Mouse (Mus musculus): ENCODE data around the gene Sort1. TPM values are rescaled to one million over a fixed set of nuclear protein-coding genes. Genes with fewer than 3 reads are reported as not detected.

Sort1 gene
- polyA plus RNA-seq, 1 experiment from 2014 or later: 5.4 TPM

DNA sequence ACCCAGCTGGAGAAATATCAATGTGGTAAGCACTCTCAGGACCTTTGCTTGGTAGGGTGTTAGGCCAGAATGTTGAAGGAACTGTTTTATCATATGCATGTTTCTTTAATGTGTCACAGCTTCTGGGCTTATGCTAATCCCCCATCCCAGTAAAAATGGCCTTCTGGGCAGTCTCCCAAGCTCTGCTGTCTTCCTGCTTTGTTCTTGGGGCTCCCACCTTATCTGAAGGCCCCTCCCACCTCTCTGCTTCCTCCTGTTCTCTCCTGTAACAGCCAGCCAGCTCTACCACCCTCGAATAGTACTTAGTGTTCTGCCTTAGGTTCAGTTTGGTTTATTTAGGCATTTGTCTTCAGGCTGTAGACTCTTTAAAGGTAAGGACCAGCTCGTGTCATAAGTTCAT lies 10.5 kb downstream of the Sort1 start:
- Histone ChIP-seq H3K4me2 (ENCODE audit: low read depth, low read length) (peak overlapping the region; percentile 24), H3K36me3 (ENCODE audit: control insufficient read depth, insufficient read depth) (no peaks in the 10 kb centered on the region), H3K9me3 (replicated peaks; ENCODE audit: control insufficient read depth, low read length) (no peaks in the 10 kb centered on the region), H3K4me1 (ENCODE audit: control insufficient read depth, insufficient read depth, low read length) (peaks cover 65% of the 10 kb centered on the region), H3K27ac (ENCODE audit: low read length) (peak overlapping the region; percentile 79), H3K9ac (ENCODE audit: low read length) (no peak overlapping the region), H3K4me3 (ENCODE audit: low read length) (no peak overlapping the region), H3K27me3 (ENCODE audit: control insufficient read depth, insufficient read depth, low read length) (no peaks in the 10 kb centered on the region)
- ATAC-seq (replicated peaks; ENCODE audit: extremely low read depth, insufficient read depth, low FRiP score): peak; percentile 61; the same call in 1 of the 2 replicates
- WGBS: 13% methylated on average over 2 of the region's 2 CpGs

DNA sequence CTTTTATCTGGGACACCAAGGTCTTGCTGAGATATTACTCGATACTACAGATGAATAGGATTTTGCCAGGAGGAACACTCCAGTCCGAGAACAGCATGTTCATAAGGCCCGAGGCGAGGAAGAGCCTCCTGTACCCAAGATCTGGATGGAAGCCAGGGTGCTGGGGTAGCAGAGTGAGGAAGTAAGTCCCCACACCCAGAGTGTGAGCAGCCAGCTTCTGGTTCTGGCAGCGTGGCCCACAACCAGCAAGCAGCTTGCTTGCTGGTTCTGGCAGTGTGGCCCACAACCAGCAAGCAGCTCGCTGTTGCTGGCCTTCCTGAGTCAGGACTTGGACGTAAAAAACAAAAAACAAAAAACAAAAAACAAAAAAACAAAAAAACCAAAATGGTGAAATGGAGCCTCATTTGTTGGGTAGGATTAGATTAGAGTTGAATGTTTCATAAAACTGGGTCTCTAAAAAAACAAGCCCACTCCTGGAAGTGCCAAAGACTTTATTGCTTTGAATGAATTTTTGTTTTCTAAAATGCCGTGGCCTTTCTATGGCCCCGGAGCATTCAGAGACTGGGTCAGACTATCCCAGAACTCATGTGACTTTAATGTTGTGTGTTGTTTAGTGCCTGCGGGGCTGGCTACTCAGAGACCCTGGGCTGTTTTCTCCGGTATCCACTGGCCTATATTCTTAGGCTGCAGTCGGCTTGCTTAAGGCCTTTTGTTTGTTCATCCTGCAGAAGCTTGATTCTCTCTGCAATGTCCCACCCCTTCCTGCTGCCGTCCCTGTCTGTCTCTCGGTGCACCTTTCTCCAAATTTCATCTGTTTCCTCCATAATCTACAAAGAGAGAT lies 11.7 kb downstream of the Sort1 start:
- no peak overlapping the region; the same call in 1 of the 2 replicates for H3K4me3 ChIP-seq (ENCODE audit: low read length)
- peak overlapping the region; percentile 79 for H3K27ac ChIP-seq (ENCODE audit: low read length)
- no peaks in the 10 kb centered on the region for H3K36me3 ChIP-seq (ENCODE audit: control insufficient read depth, insufficient read depth)
- H3K4me1 ChIP-seq (ENCODE audit: control insufficient read depth, insufficient read depth, low read length): peaks cover 55% of the 10 kb centered on the region
- no peaks in the 10 kb centered on the region for H3K27me3 ChIP-seq (ENCODE audit: control insufficient read depth, insufficient read depth, low read length)
- 28% methylated on average over 14 of the region's 14 CpGs for WGBS
- no peaks in the 10 kb centered on the region for H3K9me3 ChIP-seq (replicated peaks; ENCODE audit: control insufficient read depth, low read length)
- H3K4me2 ChIP-seq (ENCODE audit: low read depth, low read length): peak overlapping the region; percentile 60
- ATAC-seq (replicated peaks; ENCODE audit: extremely low read depth, insufficient read depth, low FRiP score): no peak
- H3K9ac ChIP-seq (ENCODE audit: low read length): peak overlapping the region; percentile 56

- H3K36me3 ChIP-seq (ENCODE audit: control insufficient read depth, insufficient read depth): no peaks in the 10 kb centered on the region
- WGBS: 8% methylated on average over 14 of the region's 14 CpGs
- peak overlapping the region; percentile 56 for H3K9ac ChIP-seq (ENCODE audit: low read length)
- H3K4me1 ChIP-seq (ENCODE audit: control insufficient read depth, insufficient read depth, low read length): peaks cover 50% of the 10 kb centered on the region
- peak overlapping the region; percentile 21; the same call in 1 of the 2 replicates for H3K4me3 ChIP-seq (ENCODE audit: low read length)
- H3K27ac ChIP-seq (ENCODE audit: low read length): peak overlapping the region; percentile 79
- H3K9me3 ChIP-seq (replicated peaks; ENCODE audit: control insufficient read depth, low read length): no peaks in the 10 kb centered on the region
- no peaks in the 10 kb centered on the region for H3K27me3 ChIP-seq (ENCODE audit: control insufficient read depth, insufficient read depth, low read length)
- peak overlapping the region; percentile 60 for H3K4me2 ChIP-seq (ENCODE audit: low read depth, low read length)
- peak; percentile 69 for ATAC-seq (replicated peaks; ENCODE audit: extremely low read depth, insufficient read depth, low FRiP score)
These were observed 12.6 kb downstream of the Sort1 start for GRCm38 (mm10) chr3:108296220-108297049.

DNA sequence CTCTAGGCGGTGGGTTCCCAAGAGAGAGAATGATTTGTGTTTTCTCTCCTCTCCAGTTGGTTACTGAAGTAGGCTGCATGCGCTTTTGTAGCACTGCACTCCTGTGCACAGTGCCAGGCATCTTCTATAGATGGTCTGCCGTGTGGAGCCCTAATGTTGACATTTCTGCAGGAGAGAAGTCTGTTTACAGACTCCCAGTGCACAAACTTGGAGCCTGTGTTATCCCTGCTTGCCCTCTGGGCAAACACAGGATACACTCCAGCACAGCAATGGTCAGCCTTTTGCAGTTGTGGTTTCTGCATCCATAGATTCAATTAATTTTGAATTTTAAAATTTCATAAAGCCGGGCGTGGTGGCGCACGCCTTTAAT lies 13.2 kb downstream of the Sort1 start:
- Histone ChIP-seq H3K27ac (ENCODE audit: low read length) (peak overlapping the region; percentile 79), H3K36me3 (ENCODE audit: control insufficient read depth, insufficient read depth) (no peaks in the 10 kb centered on the region), H3K27me3 (ENCODE audit: control insufficient read depth, insufficient read depth, low read length) (no peaks in the 10 kb centered on the region), H3K9ac (ENCODE audit: low read length) (0 out of 2 replicates have a peak overlapping the region, but pooled peaks have one; percentile 4), H3K4me1 (ENCODE audit: control insufficient read depth, insufficient read depth, low read length) (peaks cover 46% of the 10 kb centered on the region), H3K4me3 (ENCODE audit: low read length) (no peak overlapping the region), H3K4me2 (ENCODE audit: low read depth, low read length) (peak overlapping the region; percentile 60), H3K9me3 (replicated peaks; ENCODE audit: control insufficient read depth, low read length) (no peaks in the 10 kb centered on the region)
- no peak for ATAC-seq (replicated peaks; ENCODE audit: extremely low read depth, insufficient read depth, low FRiP score)
- WGBS: 66% methylated on average over 7 of the region's 7 CpGs

DNA sequence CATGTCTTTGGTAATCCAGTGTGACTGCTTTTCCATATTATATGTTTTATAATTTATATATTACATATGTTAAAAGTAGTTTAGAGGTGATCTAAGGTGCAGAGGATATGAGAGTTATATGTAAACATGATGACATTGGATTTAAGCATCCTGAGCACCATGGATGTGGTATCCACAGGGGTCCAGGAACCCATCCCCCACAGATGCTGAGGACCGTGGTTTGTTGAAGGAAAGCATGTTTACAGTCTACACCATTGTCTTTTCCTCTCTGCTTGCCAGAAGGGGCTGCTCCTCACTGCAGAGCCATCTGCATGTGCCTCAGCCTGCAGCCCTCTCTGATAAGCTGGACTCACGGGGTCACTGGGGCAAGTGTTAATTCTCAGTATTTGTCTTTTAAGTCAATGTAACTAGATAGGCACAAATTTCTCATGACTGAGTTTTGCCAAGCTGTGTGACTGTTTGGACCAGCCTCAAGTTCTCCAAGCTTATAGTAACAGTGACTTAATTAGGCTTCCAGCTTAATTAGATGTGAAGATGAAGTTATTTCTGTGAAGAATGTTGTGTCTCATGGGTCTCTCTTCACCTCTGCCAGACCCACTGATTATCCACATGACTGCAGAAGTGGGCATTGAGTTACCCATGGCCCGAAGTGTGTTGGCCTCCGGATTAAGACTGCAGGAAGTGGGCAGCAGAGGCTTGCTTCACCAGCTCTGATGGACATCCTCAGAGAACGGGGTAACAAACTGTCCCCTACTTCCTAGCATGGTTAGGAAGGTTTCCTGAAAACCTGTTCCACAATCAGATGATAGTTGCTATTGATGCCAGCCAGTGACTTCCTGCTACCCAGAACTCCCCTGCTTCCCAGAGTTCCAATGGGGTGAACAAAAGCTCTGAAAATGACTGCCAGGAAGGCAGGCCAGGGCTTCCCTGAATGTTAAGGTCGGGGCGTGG lies 14.0 kb downstream of the Sort1 start:
- 47% methylated on average over 7 of the region's 7 CpGs for WGBS
- Histone ChIP-seq H3K4me2 (ENCODE audit: low read depth, low read length) (no peak overlapping the region), H3K27me3 (ENCODE audit: control insufficient read depth, insufficient read depth, low read length) (no peaks in the 10 kb centered on the region), H3K4me3 (ENCODE audit: low read length) (no peak overlapping the region), H3K27ac (ENCODE audit: low read length) (0 out of 2 replicates have a peak overlapping the region, but pooled peaks have one; percentile 32), H3K9ac (ENCODE audit: low read length) (no peak overlapping the region), H3K4me1 (ENCODE audit: control insufficient read depth, insufficient read depth, low read length) (peaks cover 46% of the 10 kb centered on the region), H3K36me3 (ENCODE audit: control insufficient read depth, insufficient read depth) (no peaks in the 10 kb centered on the region), H3K9me3 (replicated peaks; ENCODE audit: control insufficient read depth, low read length) (no peaks in the 10 kb centered on the region)
- ATAC-seq (replicated peaks; ENCODE audit: extremely low read depth, insufficient read depth, low FRiP score): no peak

GRCm38 (mm10) chr3:108300455-108301030 lies 16.7 kb downstream of the Sort1 start:
- Histone ChIP-seq H3K27ac (ENCODE audit: low read length) (no peak overlapping the region), H3K27me3 (ENCODE audit: control insufficient read depth, insufficient read depth, low read length) (no peaks in the 10 kb centered on the region), H3K4me3 (ENCODE audit: low read length) (no peak overlapping the region), H3K9ac (ENCODE audit: low read length) (no peak overlapping the region), H3K36me3 (ENCODE audit: control insufficient read depth, insufficient read depth) (no peaks in the 10 kb centered on the region), H3K9me3 (replicated peaks; ENCODE audit: control insufficient read depth, low read length) (no peaks in the 10 kb centered on the region), H3K4me1 (ENCODE audit: control insufficient read depth, insufficient read depth, low read length) (peaks cover 33% of the 10 kb centered on the region), H3K4me2 (ENCODE audit: low read depth, low read length) (no peak overlapping the region)
- no peak for ATAC-seq (replicated peaks; ENCODE audit: extremely low read depth, insufficient read depth, low FRiP score)
- WGBS: 78% methylated on average over 6 of the region's 6 CpGs

DNA sequence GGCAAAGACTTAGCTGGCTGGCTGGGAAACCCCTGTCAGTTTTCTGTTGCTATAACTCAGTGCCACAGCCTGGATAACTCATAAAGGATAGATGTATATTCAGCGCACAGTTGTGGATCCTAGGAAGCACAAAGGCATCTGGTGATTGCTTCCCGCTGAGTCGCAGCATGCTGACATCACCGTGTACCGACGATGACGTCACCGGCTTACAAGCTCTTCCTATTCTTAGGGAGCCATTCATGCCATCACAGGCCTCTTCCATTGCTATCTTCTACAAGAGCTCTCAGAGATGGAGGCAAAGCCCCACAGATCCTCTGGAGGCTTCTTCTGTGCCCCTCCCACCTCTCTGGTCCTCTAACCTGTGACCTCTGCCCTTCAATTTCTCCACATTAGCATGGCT lies 19.8 kb downstream of the Sort1 start:
- Histone ChIP-seq H3K4me1 (ENCODE audit: control insufficient read depth, insufficient read depth, low read length) (peaks cover 18% of the 10 kb centered on the region), H3K9ac (ENCODE audit: low read length) (no peak overlapping the region), H3K4me2 (ENCODE audit: low read depth, low read length) (no peak overlapping the region), H3K9me3 (replicated peaks; ENCODE audit: control insufficient read depth, low read length) (no peaks in the 10 kb centered on the region), H3K36me3 (ENCODE audit: control insufficient read depth, insufficient read depth) (no peaks in the 10 kb centered on the region), H3K27ac (ENCODE audit: low read length) (no peak overlapping the region), H3K4me3 (ENCODE audit: low read length) (no peak overlapping the region), H3K27me3 (ENCODE audit: control insufficient read depth, insufficient read depth, low read length) (no peaks in the 10 kb centered on the region)
- 86% methylated on average over 8 of the region's 8 CpGs for WGBS
- no peak for ATAC-seq (replicated peaks; ENCODE audit: extremely low read depth, insufficient read depth, low FRiP score)

GRCm38 (mm10) chr3:108304747-108305146 lies 20.9 kb downstream of the Sort1 start:
- no peak overlapping the region for H3K4me3 ChIP-seq (ENCODE audit: low read length)
- no peaks in the 10 kb centered on the region for H3K9me3 ChIP-seq (replicated peaks; ENCODE audit: control insufficient read depth, low read length)
- H3K36me3 ChIP-seq (ENCODE audit: control insufficient read depth, insufficient read depth): no peaks in the 10 kb centered on the region
- peaks cover 18% of the 10 kb centered on the region for H3K4me1 ChIP-seq (ENCODE audit: control insufficient read depth, insufficient read depth, low read length)
- H3K27me3 ChIP-seq (ENCODE audit: control insufficient read depth, insufficient read depth, low read length): no peaks in the 10 kb centered on the region
- H3K9ac ChIP-seq (ENCODE audit: low read length): no peak overlapping the region
- WGBS: 84% methylated on average over 4 of the region's 4 CpGs
- ATAC-seq (replicated peaks; ENCODE audit: extremely low read depth, insufficient read depth, low FRiP score): no peak
- no peak overlapping the region for H3K4me2 ChIP-seq (ENCODE audit: low read depth, low read length)
- no peak overlapping the region for H3K27ac ChIP-seq (ENCODE audit: low read length)

Measured in heart, embryonic 16.5 days (tissue).